Mouse (Mus musculus): ENCODE measurements at regions not wholly inside any gene's neighbourhood (a gene's known extent, or its start where the extent isn't known, plus 50 kb on each side); places are given as distances from the start of the nearest gene placed in this dataset.

GRCm38 (mm10) chr1:73457261-73457660 is 441.6 kb upstream of the Tnp1 start:
- no peak for DNase-seq (ENCODE audit: low spot score in 2 of 2)

GRCm38 (mm10) chr1:73456359-73457062 is 440.8 kb upstream of the Tnp1 start:
- no peak for DNase-seq (ENCODE audit: low spot score in 2 of 2)

GRCm38 (mm10) chr1:73444216-73444890 is 428.6 kb upstream of the Tnp1 start:
- DNase-seq (ENCODE audit: low spot score in 2 of 2): no peak

- no peak for DNase-seq (ENCODE audit: low spot score in 2 of 2)
Observed at GRCm38 (mm10) chr1:73438385-73438784, 422.7 kb upstream of the Tnp1 start.

GRCm38 (mm10) chr1:73428101-73428500 is 412.4 kb upstream of the Tnp1 start:
- no peak for DNase-seq (ENCODE audit: low spot score in 2 of 2)

- no peak for DNase-seq (ENCODE audit: low spot score in 2 of 2)
Observed at GRCm38 (mm10) chr1:73425049-73425448, 409.3 kb upstream of the Tnp1 start.

GRCm38 (mm10) chr1:73418196-73418595 is 402.5 kb upstream of the Tnp1 start:
- peak in 1 of 2 experiments; percentile 2 for DNase-seq (ENCODE audit: low spot score in 2 of 2)

GRCm38 (mm10) chr1:73411452-73411851 is 395.7 kb upstream of the Tnp1 start:
- DNase-seq (ENCODE audit: low spot score in 2 of 2): no peak

GRCm38 (mm10) chr1:73399178-73399577 is 383.5 kb upstream of the Tnp1 start:
- DNase-seq (ENCODE audit: low spot score in 2 of 2): no peak

- DNase-seq (ENCODE audit: low spot score in 2 of 2): no peak
Observed at GRCm38 (mm10) chr1:73395034-73395433, 379.3 kb upstream of the Tnp1 start.

- DNase-seq (ENCODE audit: low spot score in 2 of 2): no peak
Observed at GRCm38 (mm10) chr1:73394466-73394865, 378.8 kb upstream of the Tnp1 start.

GRCm38 (mm10) chr1:73392077-73392476 is 376.4 kb upstream of the Tnp1 start:
- no peak for DNase-seq (ENCODE audit: low spot score in 2 of 2)

GRCm38 (mm10) chr1:73389976-73390375 is 374.3 kb upstream of the Tnp1 start:
- DNase-seq (ENCODE audit: low spot score in 2 of 2): no peak

- no peak for DNase-seq (ENCODE audit: low spot score in 2 of 2)
Observed at GRCm38 (mm10) chr1:73389174-73389573, 373.5 kb upstream of the Tnp1 start.

GRCm38 (mm10) chr1:73381578-73381977 is 365.9 kb upstream of the Tnp1 start:
- no peak for DNase-seq (ENCODE audit: low spot score in 2 of 2)

- DNase-seq (ENCODE audit: low spot score in 2 of 2): no peak
Observed at GRCm38 (mm10) chr1:73374531-73375375, 359.0 kb upstream of the Tnp1 start.

GRCm38 (mm10) chr1:73368222-73368621 is 352.5 kb upstream of the Tnp1 start:
- no peak for DNase-seq (ENCODE audit: low spot score in 2 of 2)

GRCm38 (mm10) chr1:73365842-73366241 is 350.1 kb upstream of the Tnp1 start:
- no peak for DNase-seq (ENCODE audit: low spot score in 2 of 2)

GRCm38 (mm10) chr1:73364300-73364683 is 348.6 kb upstream of the Tnp1 start:
- no peak for DNase-seq (ENCODE audit: low spot score in 2 of 2)

- DNase-seq (ENCODE audit: low spot score in 2 of 2): no peak
Observed at GRCm38 (mm10) chr1:73363549-73364299, 348.0 kb upstream of the Tnp1 start.

- DNase-seq (ENCODE audit: low spot score in 2 of 2): no peak
Observed at GRCm38 (mm10) chr1:73362122-73362521, 346.4 kb upstream of the Tnp1 start.

Data from layer of hippocampus, adult 8-10 months (tissue).